Mouse (Mus musculus) lung, adult 2 months (tissue): ENCODE measurements around the gene Flna. TPM values are rescaled to one million over a fixed set of nuclear protein-coding genes. Genes with fewer than 3 reads are reported as not detected.

Experiments used
- DNase-seq: peaks from one replicate; pipeline ENCODE4 v3.0.0; 2022
- H3K4me1 ChIP-seq: fragments of 200-500 bp; 2 replicates; pipeline ENCODE4 v1.6.1; 2011; ENCODE audit warnings: low read length; ENCODE audit not compliant: control insufficient read depth, insufficient read depth
- H3K4me3 ChIP-seq: fragments of 200-500 bp; replicated peaks from 2 replicates; pipeline ENCODE3; 2011; ENCODE audit warnings: low read depth, mild to moderate bottlenecking, control low read depth, low read length; ENCODE audit errors: extremely low read depth
- CTCF ChIP-seq: fragments of 200-500 bp; IDR thresholded peaks from 2 replicates; pipeline ENCODE4 v1.5.1; 2011; ENCODE audit warnings: mild to moderate bottlenecking, low read length, control low read depth; ENCODE audit not compliant: insufficient read depth
- POLR2A ChIP-seq: fragments of 200-500 bp; IDR thresholded peaks from 2 replicates; pipeline ENCODE4 v1.6.1; 2011; ENCODE audit warnings: low read depth, mild to moderate bottlenecking, control low read depth, low read length, borderline replicate concordance; ENCODE audit errors: extremely low read depth
- WGBS: fragments of 180-500 bp; shearing (Covaris S2); methylation state at CpG from one replicate; pipeline ENCODE4 v1.1.7; 2018; 5-methylcytosine and 5-hydroxymethylcytosine counted together
- polyA plus RNA-seq: library from polyadenylated mRNA; depleted of rRNA; stranded (reverse); fragments of >200 nt; gene quantifications from 2 replicates; pipeline ENCODE4 v1.2.3, GENCODE M21; 2012; rRNA removed

Gene Flna
- polyA plus RNA-seq, result 579 and 648 TPM in 2 replicates

GRCm38 (mm10) chrX:74249615-74250014 is at the start of gene Flna:
Flna (minus strand) TSS chrX:74249820.
- H3K4me3 ChIP-seq, result peak within 1 kb of the TSS; percentile 75
- 27% methylated on average over 38 of the region's 38 CpGs for WGBS
- no peaks in the 10 kb centered on the region; the same call in 1 of the 2 replicates for H3K4me1 ChIP-seq
- TF ChIP-seq POLR2A (peak; percentile 56; the same call in 1 of the 2 replicates), CTCF (no peak)
- peak; percentile 64 for DNase-seq

GRCm38 (mm10) chrX:74298348-74298747 is 48.7 kb upstream of the Flna start:
- Histone ChIP-seq H3K4me3 (no peak overlapping the region), H3K4me1 (no peaks in the 10 kb centered on the region; the same call in 1 of the 2 replicates)
- TF ChIP-seq CTCF (no peak), POLR2A (no peak)
- DNase-seq, result no peak
- 68% methylated on average over 1 of the region's 1 CpGs for WGBS

GRCm38 (mm10) chrX:74296538-74297448 is 47.2 kb upstream of the Flna start, which contains the start of gene Atp6ap1:
Atp6ap1 (plus strand) TSS chrX:74297097.
- H3K4me1 ChIP-seq, result no peaks in the 10 kb centered on the region; the same call in 1 of the 2 replicates
- peak; percentile 94 for DNase-seq
- WGBS, result 33% methylated on average over 37 of the region's 37 CpGs
- TF ChIP-seq POLR2A (peak; percentile 81; the same call in 1 of the 2 replicates), CTCF (no peak)
- H3K4me3 ChIP-seq, result peak within 1 kb of the TSS; percentile 78

GRCm38 (mm10) chrX:74293431-74293830 is 43.8 kb upstream of the Flna start:
- Histone ChIP-seq H3K4me3 (no peak overlapping the region), H3K4me1 (no peaks in the 10 kb centered on the region; the same call in 1 of the 2 replicates)
- TF ChIP-seq POLR2A (no peak), CTCF (no peak)
- 69% methylated on average over 4 of the region's 4 CpGs for WGBS
- DNase-seq, result no peak

- Histone ChIP-seq H3K4me1 (no peaks in the 10 kb centered on the region), H3K4me3 (peak overlapping the region; percentile 97)
- DNase-seq, result no peak
- WGBS, result 52% methylated on average over 5 of the region's 5 CpGs
- no peak for TF ChIP-seq CTCF
- no peak for TF ChIP-seq POLR2A
Observed at GRCm38 (mm10) chrX:74283092-74283437, 33.4 kb upstream of the Flna start.

GRCm38 (mm10) chrX:74282395-74283091 is 32.9 kb upstream of the Flna start:
- TF ChIP-seq CTCF (no peak), POLR2A (peak; percentile 95; the same call in 1 of the 2 replicates)
- 35% methylated on average over 39 of the region's 39 CpGs for WGBS
- H3K4me3 ChIP-seq, result peak overlapping the region; percentile 97
- no peaks in the 10 kb centered on the region for H3K4me1 ChIP-seq
- peak; percentile 78 for DNase-seq

GRCm38 (mm10) chrX:74281732-74282394 is 32.2 kb upstream of the Flna start, which contains the start of the genes Taz and Dnase1l1:
Taz (plus strand) TSS chrX:74281912.
Dnase1l1 (minus strand) TSS chrX:74282337.
- peak; percentile 53; the same call in 1 of the 2 replicates for TF ChIP-seq POLR2A
- TF ChIP-seq CTCF, result no peak
- 25% methylated on average over 16 of the region's 16 CpGs for WGBS
- Histone ChIP-seq H3K4me1 (no peaks in the 10 kb centered on the region), H3K4me3 (peak within 1 kb of the TSS; percentile 97)
- peak; percentile 70 for DNase-seq

- H3K4me3 ChIP-seq, result peak overlapping the region; percentile 69
- no peak for TF ChIP-seq POLR2A
- no peak for TF ChIP-seq CTCF
- no peak for DNase-seq
- 23% methylated on average over 14 of the region's 14 CpGs for WGBS
- no peaks in the 10 kb centered on the region for H3K4me1 ChIP-seq
Observed at GRCm38 (mm10) chrX:74281041-74281731, 31.6 kb upstream of the Flna start.
